14 mouse cellular contexts compared by ENCODE assay signal in genomic region chr3:24796739-24797138, GRCm38 (mm10).
"Had no signal": no experiment of that assay in that cellular context is flagged by ENCODE, and none has a peak within 500 bp of the region (broad histone marks: within the 10 kb centered on the region; RNA-seq: fewer than 3 reads in every experiment).

No protein-coding gene starts in this region.

- H3K4me1 ChIP-seq: liver, embryonic 12.5 days; midbrain, embryonic 10.5 days; midbrain, embryonic 13.5 days; midbrain, embryonic 15.5 days; neural tube, embryonic 12.5 days; stomach, embryonic 15.5 days had no signal

- H3K27me3 ChIP-seq: liver, embryonic 12.5 days; midbrain, embryonic 13.5 days; midbrain, embryonic 15.5 days; neural tube, embryonic 12.5 days; stomach, embryonic 15.5 days had no signal

- H3K36me3 ChIP-seq: liver, embryonic 12.5 days; midbrain, embryonic 10.5 days; midbrain, embryonic 13.5 days; midbrain, embryonic 15.5 days; neural tube, embryonic 12.5 days; stomach, embryonic 15.5 days had no signal

- H3K9ac ChIP-seq: liver, embryonic 12.5 days; liver, embryonic 14.5 days; midbrain, embryonic 13.5 days; midbrain, embryonic 15.5 days; neural tube, embryonic 12.5 days; stomach, embryonic 15.5 days had no signal

- H3K27ac ChIP-seq: liver, embryonic 12.5 days; liver, embryonic 14.5 days; midbrain, embryonic 10.5 days; midbrain, embryonic 13.5 days; midbrain, embryonic 15.5 days; neural tube, embryonic 12.5 days; stomach, embryonic 15.5 days; stomach, postnatal 0 days had no signal

- H3K4me2 ChIP-seq: liver, embryonic 12.5 days; midbrain, embryonic 13.5 days; midbrain, embryonic 15.5 days; neural tube, embryonic 12.5 days; stomach, embryonic 15.5 days had no signal

- H3K9me3 ChIP-seq: liver, embryonic 12.5 days; midbrain, embryonic 10.5 days; midbrain, embryonic 13.5 days; midbrain, embryonic 15.5 days; neural tube, embryonic 12.5 days; stomach, embryonic 15.5 days had no signal

- ATAC-seq: liver, embryonic 12.5 days; midbrain, embryonic 13.5 days; midbrain, embryonic 15.5 days had no signal

- DNase-seq: lung, adult 2 months; lung, postnatal 4 days; right cerebral cortex, postnatal 14 days; thymus, adult 2 months; thymus, postnatal 25 days; thymus, postnatal 4 days had no signal

- H3K4me3 ChIP-seq: liver, embryonic 12.5 days; midbrain, embryonic 10.5 days; midbrain, embryonic 13.5 days; midbrain, embryonic 15.5 days; neural tube, embryonic 12.5 days; stomach, embryonic 15.5 days had no signal
